Mouse (Mus musculus) cerebellum, postnatal 4 days (tissue): ENCODE data around the gene Luc7l2.

Experiments
- DNase-seq, 2 experiments: peaks; one replicate each; pipeline ENCODE4 v3.0.0; 2022; ENCODE audit warnings: low spot score in 2 of 2, mixed read lengths in 1 of 2

The Luc7l2 gene

GRCm38 (mm10) chr6:38576096-38576495, 25.0 kb downstream of the Luc7l2 start:
- no peak for DNase-seq

GRCm38 (mm10) chr6:38580112-38580857, 29.2 kb downstream of the Luc7l2 start:
- no peak for DNase-seq

- no peak for DNase-seq
Measured at GRCm38 (mm10) chr6:38581711-38582110, 30.6 kb downstream of the Luc7l2 start.

GRCm38 (mm10) chr6:38597481-38597880, 46.3 kb downstream of the Luc7l2 start:
- DNase-seq, result no peak

- DNase-seq, result no peak
Measured at GRCm38 (mm10) chr6:38609892-38610291, 58.8 kb downstream of the Luc7l2 start.

GRCm38 (mm10) chr6:38622406-38622805, 71.3 kb downstream of the Luc7l2 start:
- no peak for DNase-seq

- DNase-seq, result no peak
Measured at GRCm38 (mm10) chr6:38623457-38623856, 72.3 kb downstream of the Luc7l2 start.

- DNase-seq, result peak in 1 of 2 experiments; percentile 0
Measured at GRCm38 (mm10) chr6:38624439-38624838, 73.3 kb downstream of the Luc7l2 start.

GRCm38 (mm10) chr6:38626086-38626485, 75.0 kb downstream of the Luc7l2 start:
- peak in 1 of 2 experiments; percentile 0 for DNase-seq

- peak in 1 of 2 experiments; percentile 0 for DNase-seq
Measured at GRCm38 (mm10) chr6:38627081-38627480, 75.9 kb downstream of the Luc7l2 start.

- no peak for DNase-seq
Measured at GRCm38 (mm10) chr6:38627486-38627885, 76.4 kb downstream of the Luc7l2 start.

GRCm38 (mm10) chr6:38629556-38629955, 78.4 kb downstream of the Luc7l2 start:
- DNase-seq, result no peak

GRCm38 (mm10) chr6:38632826-38633225, 81.7 kb downstream of the Luc7l2 start:
- no peak for DNase-seq

GRCm38 (mm10) chr6:38634461-38634860, 83.3 kb downstream of the Luc7l2 start:
- DNase-seq, result no peak

GRCm38 (mm10) chr6:38635941-38636851, 85.1 kb downstream of the Luc7l2 start:
- peak; percentile 19 to 48 for DNase-seq

- peak in 1 of 2 experiments; percentile 19 for DNase-seq
Measured at GRCm38 (mm10) chr6:38636852-38637618, 85.9 kb downstream of the Luc7l2 start, which contains the start of gene Klrg2. TSS of gene Klrg2 (minus strand) at chr6:38637242.

- no peak for DNase-seq
Measured at GRCm38 (mm10) chr6:38640401-38640800, 89.3 kb downstream of the Luc7l2 start.

GRCm38 (mm10) chr6:38641228-38641627, 90.1 kb downstream of the Luc7l2 start:
- DNase-seq, result no peak

- DNase-seq, result no peak
Measured at GRCm38 (mm10) chr6:38641645-38642044, 90.5 kb downstream of the Luc7l2 start.

GRCm38 (mm10) chr6:38642593-38642992, 91.5 kb downstream of the Luc7l2 start:
- DNase-seq, result no peak

GRCm38 (mm10) chr6:38643039-38643438, 91.9 kb downstream of the Luc7l2 start:
- DNase-seq, result no peak

GRCm38 (mm10) chr6:38649545-38649944, 98.4 kb downstream of the Luc7l2 start:
- DNase-seq, result no peak
